Mouse (Mus musculus) forebrain, embryonic 12.5 days (tissue): Measurements from ENCODE around the gene 1600012H06Rik. TPM values are rescaled to one million over a fixed set of nuclear protein-coding genes. Genes with fewer than 3 reads are reported as not detected.
"Not testable (repeated sequence)": the region's sequence is repeated elsewhere in the genome, so short reads cannot be mapped to it uniquely, and the experiment has no call there.

ENCODE experiments used
- ATAC-seq: fragments of 200-750 bp; cut with Nextera tagmentation; 2 replicates; pipeline ENCODE4 v1.8.0; 2017; ENCODE audit warnings: moderate TSS enrichment; ENCODE audit not compliant: low FRiP score
- H3K27ac ChIP-seq: fragments of 300-500 bp; sonication (generic); 2 replicates; pipeline ENCODE4 v1.5.1; 2016; ENCODE audit warnings: mild to moderate bottlenecking
- H3K27me3 ChIP-seq: fragments of 300-500 bp; sonication (generic); 2 replicates; pipeline ENCODE4 v1.6.1; 2016; ENCODE audit warnings: mild to moderate bottlenecking
- H3K36me3 ChIP-seq: fragments of 300-500 bp; sonication (generic); replicated peaks from 2 replicates; pipeline ENCODE4 v1.6.1; 2016; ENCODE audit warnings: mild to moderate bottlenecking
- H3K4me1 ChIP-seq: fragments of 300-500 bp; sonication (generic); 2 replicates; pipeline ENCODE4 v1.6.1; 2016
- H3K4me2 ChIP-seq: fragments of 300-500 bp; sonication (generic); 2 replicates; pipeline ENCODE4 v1.6.1; 2016; ENCODE audit warnings: mild to moderate bottlenecking, moderate library complexity
- H3K4me3 ChIP-seq: fragments of 300-500 bp; sonication (generic); replicated peaks from 2 replicates; pipeline ENCODE4 v1.5.1; 2016; ENCODE audit warnings: mild to moderate bottlenecking
- H3K9ac ChIP-seq: fragments of 300-500 bp; sonication (generic); 2 replicates; pipeline ENCODE4 v1.6.1; 2016; ENCODE audit warnings: mild to moderate bottlenecking
- H3K9me3 ChIP-seq: fragments of 300-500 bp; sonication (generic); 2 replicates; pipeline ENCODE4 v1.6.1; 2016
- WGBS: fragments of 180-500 bp; shearing (Covaris S2); methylation state at CpG from one replicate; pipeline ENCODE4 v1.1.7; 2016; 5-methylcytosine and 5-hydroxymethylcytosine counted together
- polyA plus RNA-seq: library from polyadenylated mRNA; unstranded; fragments of >200 nt; fragmentation: Nextera tagmentation; extraction: Ambion mirVana; gene quantifications from 2 replicates; pipeline ENCODE4 v1.2.1, GENCODE M21; 2016

The 1600012H06Rik gene
- polyA plus RNA-seq, 1 experiment from 2014 or later: 29.8 TPM

- H3K27me3 ChIP-seq, H3K4me3 ChIP-seq, H3K4me2 ChIP-seq, H3K9me3 ChIP-seq, H3K9ac ChIP-seq, H3K4me1 ChIP-seq, H3K27ac ChIP-seq, H3K36me3 ChIP-seq: not testable (repeated sequence)
- no CpG with 5 or more reads among the region's 47 CpGs for WGBS
- ATAC-seq: peak; percentile 94
Observed at GRCm38 (mm10) chr17:14993139-14993832, 50.3 kb downstream of the 1600012H06Rik start.

GRCm38 (mm10) chr17:14994140-14994539, 51.2 kb downstream of the 1600012H06Rik start:
- H3K27ac ChIP-seq, H3K4me1 ChIP-seq, H3K36me3 ChIP-seq, H3K4me3 ChIP-seq, H3K27me3 ChIP-seq, H3K9me3 ChIP-seq, ATAC-seq, H3K4me2 ChIP-seq, H3K9ac ChIP-seq: not testable (repeated sequence)
- WGBS: no CpG with 5 or more reads among the region's 5 CpGs

GRCm38 (mm10) chr17:15000047-15000446, 57.1 kb downstream of the 1600012H06Rik start:
- H3K9me3 ChIP-seq, H3K4me2 ChIP-seq, H3K27ac ChIP-seq, H3K27me3 ChIP-seq, H3K9ac ChIP-seq, H3K4me3 ChIP-seq, H3K4me1 ChIP-seq, H3K36me3 ChIP-seq, ATAC-seq: not testable (repeated sequence)
- WGBS: no CpG with 5 or more reads among the region's 4 CpGs

- H3K27ac ChIP-seq, H3K9me3 ChIP-seq, H3K4me1 ChIP-seq, H3K9ac ChIP-seq, H3K4me3 ChIP-seq, H3K36me3 ChIP-seq, H3K27me3 ChIP-seq, ATAC-seq, H3K4me2 ChIP-seq: not testable (repeated sequence)
- WGBS: no CpG with 5 or more reads among the region's 3 CpGs
Observed at GRCm38 (mm10) chr17:15009088-15009487, 66.1 kb downstream of the 1600012H06Rik start.

Other genes starting within 250 kb of the 1600012H06Rik start
- gene Thbs2, start 248.9 kb upstream of the 1600012H06Rik start, polyA plus RNA-seq: 4.1 and 6.2 TPM in 2 replicates
- 4.3 and 8.7 TPM in 2 replicates for gene Wdr27, start within 50 bp of the 1600012H06Rik start, polyA plus RNA-seq
- gene Phf10, start 18.1 kb downstream of the 1600012H06Rik start, polyA plus RNA-seq: 23.6 and 27.0 TPM in 2 replicates
- 15.0 and 16.2 TPM in 2 replicates for gene 9030025P20Rik, start 35.3 kb downstream of the 1600012H06Rik start, polyA plus RNA-seq
- gene Gm3417, start 35.6 kb downstream of the 1600012H06Rik start, polyA plus RNA-seq: 0.60 and 0.78 TPM in 2 replicates
- gene Gm3435, start 67.0 kb downstream of the 1600012H06Rik start, polyA plus RNA-seq: 9.0 and 10.8 TPM in 2 replicates
- gene Ermard, start 98.0 kb downstream of the 1600012H06Rik start, polyA plus RNA-seq: 91.1 and 106 TPM in 2 replicates
- 0.74 TPM in 1 of 2 replicates, not detected in the other for gene Tcte3, start 98.3 kb downstream of the 1600012H06Rik start, polyA plus RNA-seq
- 6.7 and 6.8 TPM in 2 replicates for gene Gm3448, start 98.4 kb downstream of the 1600012H06Rik start, polyA plus RNA-seq